Mouse (Mus musculus) c-Kit-positive CD71-negative TER-119-negative erythroid progenitor cells, embryonic 14.5 days (primary cell): ENCODE measurements around the gene Olfr866.

Source experiments
- DNase-seq: peaks from one replicate; pipeline ENCODE4 v3.0.0-alpha.2; 2013; ENCODE audit warnings: low read depth

Gene Olfr866

GRCm38 (mm10) chr9:20027935-20028334 is at the start of gene Olfr866:
Olfr866 (minus strand) TSS chr9:20028035.
- no peak for DNase-seq

- DNase-seq = no peak
Observed at GRCm38 (mm10) chr9:20073523-20074177, 45.8 kb upstream of the Olfr866 start.

- no peak for DNase-seq
Observed at GRCm38 (mm10) chr9:20071291-20071690, 43.5 kb upstream of the Olfr866 start.

GRCm38 (mm10) chr9:20070236-20070635 is 42.4 kb upstream of the Olfr866 start:
- no peak for DNase-seq

GRCm38 (mm10) chr9:20057462-20057861 is 29.6 kb upstream of the Olfr866 start, which contains the start of gene Olfr867:
Olfr867 (minus strand) TSS chr9:20057562.
- DNase-seq = no peak

- no peak for DNase-seq
Observed at GRCm38 (mm10) chr9:20047964-20048363, 20.1 kb upstream of the Olfr866 start.
